Mouse (Mus musculus) olfactory bulb, adult 2 months (tissue): ENCODE results near the gene Notch2. TPM values are rescaled to one million over a fixed set of nuclear protein-coding genes. Genes with fewer than 3 reads are reported as not detected.

Experiments
- H3K27ac ChIP-seq: fragments of 200-500 bp; 2 replicates; pipeline ENCODE4 v1.5.1; 2012; ENCODE audit warnings: low read depth, low read length; ENCODE audit not compliant: insufficient read depth
- H3K4me1 ChIP-seq: fragments of 200-500 bp; 2 replicates; pipeline ENCODE4 v1.6.1; 2012; ENCODE audit warnings: low read length; ENCODE audit not compliant: control insufficient read depth, insufficient read depth
- H3K4me3 ChIP-seq: fragments of 200-500 bp; 2 replicates; pipeline ENCODE4 v1.5.1; 2012; ENCODE audit warnings: mild to moderate bottlenecking, low read depth, low read length, moderate library complexity; ENCODE audit not compliant: insufficient read depth
- CTCF ChIP-seq: fragments of 200-500 bp; IDR thresholded peaks from 2 replicates; pipeline ENCODE4 v1.5.1; 2012; ENCODE audit warnings: low read depth, mild to moderate bottlenecking, low read length, moderate library complexity; ENCODE audit not compliant: insufficient read depth
- POLR2A ChIP-seq: fragments of 200-500 bp; IDR thresholded peaks from 2 replicates; pipeline ENCODE4 v1.6.1; 2012; ENCODE audit warnings: mild to moderate bottlenecking, low read depth, low read length, moderate library complexity; ENCODE audit not compliant: insufficient read depth
- WGBS: fragments of 180-500 bp; shearing (Covaris S2); methylation state at CpG from one replicate; pipeline ENCODE4 v1.1.7; 2018; 5-methylcytosine and 5-hydroxymethylcytosine counted together
- polyA plus RNA-seq: library from polyadenylated mRNA; stranded (reverse); fragments of >200 nt; gene quantifications from 2 replicates; pipeline ENCODE4 v1.2.4, GENCODE M21; 2012; ENCODE audit warnings: low replicate concordance; ENCODE audit not compliant: missing spikeins, insufficient read depth, insufficient read length

Gene Notch2
- polyA plus RNA-seq, 1 experiment, result not detected

DNA sequence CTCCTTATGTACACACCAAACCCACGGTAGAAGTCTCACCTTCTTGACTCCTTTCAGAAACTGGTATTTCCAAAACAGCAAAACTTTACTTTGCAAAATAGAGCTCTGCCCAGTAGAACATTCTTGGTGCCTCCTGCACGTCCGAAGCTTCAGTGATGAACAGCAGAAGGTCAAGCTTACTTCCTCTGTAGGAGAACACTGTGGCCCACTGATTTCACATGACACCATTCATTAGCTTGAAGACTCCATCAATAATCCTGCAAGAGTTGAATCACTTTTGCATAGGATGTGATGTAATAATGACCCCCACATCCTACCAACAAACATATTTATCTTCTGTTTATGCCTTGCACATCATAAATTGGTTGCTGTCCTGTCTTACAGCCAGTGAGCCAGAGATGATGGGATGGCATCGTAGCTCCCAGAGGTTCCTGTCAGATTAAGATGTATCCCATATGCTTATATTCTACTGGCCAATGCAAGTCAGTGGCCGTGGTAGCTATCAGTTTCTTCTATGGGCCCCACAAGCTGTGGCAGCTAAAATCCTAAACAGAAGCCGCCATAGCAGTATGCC, 39.0 kb upstream of the Notch2 start:
- 94% methylated on average over 6 of the region's 6 CpGs for WGBS
- no peak for TF ChIP-seq CTCF
- no peak for TF ChIP-seq POLR2A

GRCm38 (mm10) chr3:97976706-97977105, 36.6 kb upstream of the Notch2 start:
- H3K4me3 ChIP-seq, result no peak overlapping the region
- 78% methylated on average over 6 of the region's 6 CpGs for WGBS
- H3K27ac ChIP-seq, result no peak overlapping the region
- no peaks in the 10 kb centered on the region for H3K4me1 ChIP-seq
- no peak for TF ChIP-seq POLR2A
- no peak for TF ChIP-seq CTCF

More for the DNA sequence above, 39.0 kb upstream of the Notch2 start:
- Histone ChIP-seq H3K27ac (no peak overlapping the region), H3K4me3 (no peak overlapping the region), H3K4me1 (no peaks in the 10 kb centered on the region)

DNA sequence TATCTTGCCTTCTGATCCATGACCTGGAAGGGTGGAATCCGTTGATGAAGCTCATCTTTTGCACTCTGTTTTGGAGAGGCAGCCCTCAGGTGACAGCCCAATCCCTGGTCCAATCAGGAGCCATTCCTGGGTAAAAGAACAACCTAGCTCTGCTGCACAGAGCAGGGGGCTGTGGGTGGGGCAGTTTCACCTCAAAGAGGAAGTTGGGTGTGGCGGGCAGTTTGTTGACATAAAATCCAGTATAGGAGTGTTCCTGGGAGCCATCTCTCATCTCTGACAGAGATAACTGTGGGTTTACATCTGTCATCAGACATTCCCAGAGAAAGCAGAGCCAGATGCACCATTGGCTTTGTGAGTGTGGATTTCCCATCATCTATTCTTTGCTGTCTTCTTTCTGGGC, 34.6 kb upstream of the Notch2 start:
- Histone ChIP-seq H3K4me1 (no peaks in the 10 kb centered on the region), H3K27ac (no peak overlapping the region), H3K4me3 (no peak overlapping the region)
- 89% methylated on average over 2 of the region's 2 CpGs for WGBS
- no peak for TF ChIP-seq CTCF
- no peak for TF ChIP-seq POLR2A

DNA sequence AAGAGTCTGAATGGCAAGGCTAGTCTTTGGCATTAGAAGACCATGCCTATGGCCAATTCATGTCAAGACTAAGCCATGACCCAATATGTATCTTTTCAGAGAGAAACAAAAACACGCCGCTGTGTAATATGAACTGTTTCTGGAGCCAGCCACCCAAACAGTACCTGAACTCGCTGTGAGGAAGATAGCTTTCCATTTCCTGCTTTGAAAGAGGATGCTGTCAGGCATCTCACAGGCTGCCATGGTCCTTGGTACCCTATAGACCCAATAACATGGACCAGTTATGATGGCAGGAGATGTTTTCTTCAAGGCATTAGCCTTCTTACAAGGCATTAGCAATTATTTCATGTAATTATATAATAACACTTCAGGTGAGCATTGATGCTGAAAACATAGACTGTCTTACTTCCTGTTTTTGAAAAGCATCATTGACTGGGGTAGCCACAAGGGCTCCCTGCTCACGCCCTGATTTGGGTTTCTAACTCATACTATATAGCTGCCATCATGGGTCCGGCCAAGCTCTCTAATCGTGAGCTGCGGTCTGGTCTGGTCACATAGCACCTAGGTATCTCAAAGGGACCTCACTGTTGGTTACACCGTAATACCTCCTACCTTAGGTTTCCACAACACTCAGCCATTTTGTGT, 32.5 kb upstream of the Notch2 start:
- no peak overlapping the region for H3K27ac ChIP-seq
- 93% methylated on average over 8 of the region's 8 CpGs for WGBS
- TF ChIP-seq CTCF (no peak), POLR2A (no peak)
- no peaks in the 10 kb centered on the region for H3K4me1 ChIP-seq
- H3K4me3 ChIP-seq, result no peak overlapping the region

DNA sequence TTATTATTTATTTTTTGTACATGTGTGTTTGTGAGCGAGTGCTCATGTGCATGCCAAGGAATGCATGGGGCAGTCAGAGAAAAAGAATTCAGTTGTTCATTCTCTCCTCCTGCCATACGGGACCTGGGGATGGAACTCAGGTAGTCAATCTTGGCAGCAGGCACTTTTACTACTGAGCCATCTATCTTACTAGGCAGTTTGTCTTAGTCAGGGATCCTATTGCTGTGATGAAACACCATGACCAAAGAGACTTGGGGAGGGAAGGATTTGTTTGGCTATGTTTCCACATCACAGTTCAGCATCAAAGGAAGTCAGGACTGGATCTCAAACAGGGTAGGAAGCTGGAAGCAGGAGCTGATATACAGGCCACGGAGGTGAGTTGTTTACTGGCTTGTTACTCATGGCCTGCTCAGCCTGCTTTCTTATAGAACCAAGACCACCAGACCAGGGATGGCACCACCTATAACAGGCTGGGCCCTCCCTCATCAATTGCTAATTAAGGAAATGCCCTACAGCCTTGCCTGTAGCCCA, 31.9 kb upstream of the Notch2 start:
- Histone ChIP-seq H3K4me1 (no peaks in the 10 kb centered on the region), H3K4me3 (no peak overlapping the region), H3K27ac (no peak overlapping the region)
- WGBS, result 90% methylated on average over 3 of the region's 3 CpGs
- TF ChIP-seq POLR2A (no peak), CTCF (no peak)

DNA sequence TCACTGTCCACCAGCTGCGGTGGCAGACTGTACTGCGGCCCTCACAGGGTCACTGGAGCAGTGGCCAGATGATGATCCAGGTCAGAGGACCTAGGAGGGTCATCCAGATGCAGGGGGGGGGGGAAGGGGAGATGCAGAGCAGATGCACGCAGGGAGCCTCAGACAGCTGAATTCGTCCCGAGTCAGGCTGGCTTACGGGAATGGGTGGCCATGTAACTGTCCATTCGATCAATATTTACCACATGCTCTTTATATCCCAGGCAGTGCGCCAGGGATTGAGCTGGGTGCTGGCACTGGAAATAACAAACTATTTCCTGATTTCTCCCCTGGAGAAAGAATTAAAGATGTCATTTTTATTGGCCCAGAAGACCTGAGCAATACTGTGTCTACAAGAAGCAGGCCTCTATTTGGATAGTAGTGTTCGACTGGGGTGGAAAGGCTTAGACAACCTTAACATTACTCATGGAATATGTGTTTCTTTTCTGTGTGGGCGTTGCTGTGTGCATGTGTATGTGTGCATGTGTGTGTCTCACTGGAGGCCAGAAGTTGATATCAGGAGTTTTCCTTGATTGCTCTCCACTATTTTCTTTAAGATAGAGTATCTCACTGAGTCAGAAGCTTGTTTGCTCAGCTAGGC, 28.3 kb upstream of the Notch2 start:
- no peak for TF ChIP-seq CTCF
- TF ChIP-seq POLR2A, result no peak
- Histone ChIP-seq H3K4me3 (no peak overlapping the region), H3K4me1 (no peaks in the 10 kb centered on the region), H3K27ac (no peak overlapping the region)
- WGBS, result 90% methylated on average over 10 of the region's 10 CpGs

DNA sequence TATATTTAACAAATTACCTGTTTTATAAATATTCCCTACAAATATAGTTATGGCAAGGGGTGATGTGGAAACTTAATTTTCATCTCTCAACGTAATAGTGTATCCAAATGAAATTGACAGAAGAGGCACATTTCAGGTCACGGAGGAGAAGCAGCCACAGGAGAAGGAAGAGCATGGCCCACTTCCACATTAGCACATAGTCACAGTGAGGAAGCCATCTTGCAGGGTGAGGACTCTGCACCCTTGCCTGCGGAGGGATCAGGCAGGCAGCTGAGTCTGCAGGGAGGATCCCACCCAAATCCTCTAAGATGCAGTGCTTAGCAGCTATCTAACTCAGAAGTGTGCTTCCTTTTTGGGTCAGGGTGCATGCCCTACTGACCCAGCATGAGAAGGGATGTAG, 27.6 kb upstream of the Notch2 start:
- Histone ChIP-seq H3K4me1 (no peaks in the 10 kb centered on the region), H3K27ac (no peak overlapping the region), H3K4me3 (no peak overlapping the region)
- whole genome bisulfite sequencing, result 96% methylated on average over 3 of the region's 3 CpGs
- no peak for TF ChIP-seq POLR2A
- TF ChIP-seq CTCF, result no peak

GRCm38 (mm10) chr3:97987153-97987552, 26.2 kb upstream of the Notch2 start:
- no peak overlapping the region for H3K27ac ChIP-seq
- whole genome bisulfite sequencing, result 88% methylated on average over 3 of the region's 3 CpGs
- H3K4me3 ChIP-seq, result no peak overlapping the region
- no peaks in the 10 kb centered on the region for H3K4me1 ChIP-seq
- TF ChIP-seq POLR2A, result no peak
- TF ChIP-seq CTCF, result no peak

GRCm38 (mm10) chr3:97988756-97989155, 24.6 kb upstream of the Notch2 start:
- Histone ChIP-seq H3K4me1 (no peaks in the 10 kb centered on the region), H3K4me3 (no peak overlapping the region), H3K27ac (no peak overlapping the region)
- TF ChIP-seq POLR2A (no peak), CTCF (no peak)
- 69% methylated on average over 4 of the region's 4 CpGs for WGBS
